Mouse (Mus musculus) limb, embryonic 12.5 days (tissue): ENCODE measurements around the gene Tmem208. TPM values are rescaled to one million over a fixed set of nuclear protein-coding genes. Genes with fewer than 3 reads are reported as not detected.

Source experiments
- ATAC-seq: fragments of 200-750 bp; cut with Nextera tagmentation; 2 replicates; pipeline ENCODE4 v1.8.0; 2017; ENCODE audit warnings: low read depth, moderate TSS enrichment; ENCODE audit not compliant: insufficient number of reproducible peaks, insufficient read depth, low FRiP score, low TSS enrichment
- H3K27ac ChIP-seq: fragments of 300-500 bp; sonication (generic); 2 replicates; pipeline ENCODE4 v1.5.1; 2016; ENCODE audit warnings: mild to moderate bottlenecking, moderate library complexity
- H3K27me3 ChIP-seq: fragments of 300-500 bp; sonication (generic); 2 replicates; pipeline ENCODE4 v1.6.1; 2016; ENCODE audit warnings: mild to moderate bottlenecking, moderate library complexity
- H3K36me3 ChIP-seq: fragments of 300-500 bp; sonication (generic); 2 replicates; pipeline ENCODE4 v1.6.1; 2016; ENCODE audit warnings: mild to moderate bottlenecking, moderate library complexity
- H3K4me1 ChIP-seq: fragments of 300-500 bp; sonication (generic); replicated peaks from 2 replicates; pipeline ENCODE4 v1.6.1; 2016
- H3K4me2 ChIP-seq: fragments of 300-500 bp; sonication (generic); 2 replicates; pipeline ENCODE4 v1.6.1; 2016; ENCODE audit warnings: mild to moderate bottlenecking, moderate library complexity
- H3K4me3 ChIP-seq: fragments of 300-500 bp; sonication (generic); replicated peaks from 2 replicates; pipeline ENCODE4 v1.5.1; 2016; ENCODE audit warnings: mild to moderate bottlenecking
- H3K9ac ChIP-seq: fragments of 300-500 bp; sonication (generic); replicated peaks from 2 replicates; pipeline ENCODE4 v1.6.1; 2016; ENCODE audit warnings: mild to moderate bottlenecking, moderate library complexity
- H3K9me3 ChIP-seq: fragments of 300-500 bp; sonication (generic); 2 replicates; pipeline ENCODE4 v1.6.1; 2016; ENCODE audit warnings: mild to moderate bottlenecking, moderate library complexity
- WGBS: fragments of 180-500 bp; shearing (Covaris S2); methylation state at CpG from one replicate; pipeline ENCODE4 v1.1.7; 2016; 5-methylcytosine and 5-hydroxymethylcytosine counted together
- polyA plus RNA-seq: library from polyadenylated mRNA; unstranded; fragments of >200 nt; fragmentation: Nextera tagmentation; extraction: Ambion mirVana; gene quantifications from 2 replicates; pipeline ENCODE4 v1.2.1, GENCODE M21; 2016

Gene Tmem208
- 95.6 and 109 TPM in 2 replicates for polyA plus RNA-seq

DNA sequence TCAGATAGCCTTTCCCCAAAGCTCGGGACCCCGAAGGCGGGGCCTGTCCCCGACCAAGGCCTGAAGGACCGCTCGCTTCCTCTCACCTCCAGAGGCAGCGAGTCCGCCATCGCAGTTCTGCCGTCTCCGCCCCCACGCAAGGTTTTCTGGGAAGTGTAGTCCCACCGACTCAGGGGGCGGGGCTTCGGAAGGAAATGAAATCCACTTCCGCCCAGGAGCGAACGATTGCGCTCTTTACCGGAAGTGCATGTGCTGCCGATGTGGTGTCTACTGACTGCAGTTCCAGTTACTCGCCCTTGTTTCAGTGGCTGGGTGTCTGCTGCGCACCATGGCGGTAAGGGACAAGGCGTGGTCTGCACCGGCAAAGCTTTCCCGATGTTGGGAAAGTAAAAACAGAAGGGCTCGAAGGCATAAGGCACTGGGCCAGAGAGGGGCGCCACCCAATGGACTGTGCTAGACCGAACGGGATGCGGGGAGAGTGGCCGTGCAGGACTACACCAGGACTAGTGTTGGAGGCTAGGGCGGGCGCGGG lies at the start of gene Tmem208, which contains the start of gene Lrrc29:
Gene Tmem208 (plus strand): TSS at position 214 of the 532 bp plus-strand sequence.
Gene Lrrc29 (minus strand): TSS at position 138 of the 532 bp plus-strand sequence.
- H3K9ac ChIP-seq, result peak within 1 kb of the TSS; percentile 82
- peak; percentile 90 for ATAC-seq
- no peaks in the 10 kb centered on the region for H3K9me3 ChIP-seq
- H3K4me3 ChIP-seq, result peak within 1 kb of the TSS; percentile 75
- under 1% methylated on average over 36 of the region's 36 CpGs for WGBS
- no peaks in the 10 kb centered on the region for H3K27me3 ChIP-seq
- H3K4me2 ChIP-seq, result peak within 1 kb of the TSS; percentile 76
- H3K36me3 ChIP-seq, result peaks cover 51% of the 10 kb centered on the region
- H3K4me1 ChIP-seq, result peaks cover 19% of the 10 kb centered on the region
- peak within 1 kb of the TSS; percentile 82 for H3K27ac ChIP-seq

DNA sequence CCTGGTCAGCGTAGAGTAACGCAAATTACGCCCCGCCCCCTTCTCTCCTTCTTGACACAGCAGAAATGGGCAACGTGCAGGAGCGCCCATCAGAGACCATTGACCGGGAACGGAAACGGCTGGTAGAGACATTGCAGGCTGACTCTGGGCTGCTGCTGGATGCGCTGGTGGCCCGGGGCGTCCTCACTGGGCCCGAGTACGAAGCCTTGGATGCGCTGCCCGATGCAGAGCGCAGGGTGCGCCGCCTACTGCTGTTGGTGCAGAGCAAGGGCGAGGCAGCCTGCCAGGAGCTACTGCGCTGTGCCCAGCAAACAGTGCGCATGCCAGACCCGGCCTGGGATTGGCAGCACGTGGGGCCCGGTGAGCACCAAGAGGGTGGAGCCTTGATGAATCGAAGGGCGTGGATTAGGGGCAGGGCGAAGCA lies 47.2 kb upstream of the Tmem208 start:
- H3K9me3 ChIP-seq, result no peaks in the 10 kb centered on the region
- H3K4me1 ChIP-seq, result peaks cover 24% of the 10 kb centered on the region
- ATAC-seq, result no peak
- H3K4me2 ChIP-seq, result peak overlapping the region; percentile 46
- H3K27me3 ChIP-seq, result peaks cover 81% of the 10 kb centered on the region
- H3K4me3 ChIP-seq, result peak overlapping the region; percentile 23
- no peak overlapping the region for H3K27ac ChIP-seq
- WGBS, result 4% methylated on average over 28 of the region's 28 CpGs
- peaks cover 28% of the 10 kb centered on the region for H3K36me3 ChIP-seq
- H3K9ac ChIP-seq, result 0 out of 2 replicates have a peak overlapping the region, but pooled peaks have one; percentile 34

DNA sequence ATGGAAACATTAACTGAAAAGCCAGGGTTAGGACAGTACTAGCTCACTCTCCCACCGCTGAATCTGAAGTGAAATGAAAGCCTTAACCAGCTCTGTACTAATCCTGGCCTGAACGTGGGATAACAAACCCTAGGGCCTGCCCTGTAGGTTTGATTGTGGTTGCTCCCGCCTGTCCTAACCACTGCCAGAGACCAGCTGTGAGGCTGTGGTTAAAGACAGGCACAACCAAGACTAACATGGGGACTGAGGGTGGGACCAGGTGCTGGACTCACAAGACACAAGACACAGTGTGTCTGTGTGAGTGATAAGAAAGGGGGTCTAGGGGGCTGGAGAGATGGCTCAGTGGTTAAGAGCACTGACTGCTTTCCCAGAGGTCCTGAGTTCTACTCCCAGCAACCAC lies 45.6 kb upstream of the Tmem208 start:
- WGBS, result 62% methylated on average over 3 of the region's 3 CpGs
- Histone ChIP-seq H3K4me2 (no peak overlapping the region), H3K4me3 (no peak overlapping the region), H3K4me1 (peaks cover 19% of the 10 kb centered on the region), H3K27ac (no peak overlapping the region), H3K9ac (no peak overlapping the region), H3K27me3 (peaks cover 70% of the 10 kb centered on the region), H3K36me3 (peaks cover 39% of the 10 kb centered on the region), H3K9me3 (no peaks in the 10 kb centered on the region)
- no peak for ATAC-seq

DNA sequence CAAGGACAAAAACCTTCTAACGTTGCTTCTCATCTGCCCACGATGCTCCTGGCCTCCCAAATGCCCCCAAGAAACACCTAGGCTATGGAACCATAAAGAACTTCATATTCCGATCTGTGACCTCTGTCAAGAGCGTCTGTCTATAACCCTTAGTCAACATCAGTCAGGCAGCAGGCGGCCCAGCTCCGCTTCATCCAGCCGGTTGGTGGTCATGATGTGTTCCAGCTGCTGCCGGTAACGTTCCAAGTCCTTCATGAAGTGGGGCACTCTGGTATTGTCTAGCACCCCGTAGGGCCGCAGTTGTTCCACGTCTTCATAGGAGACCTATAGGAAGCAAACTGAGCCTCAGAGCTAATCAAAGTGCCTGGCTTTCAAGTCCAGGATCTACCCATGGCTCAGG lies 44.3 kb upstream of the Tmem208 start:
- no peak overlapping the region for H3K9ac ChIP-seq
- peaks cover 44% of the 10 kb centered on the region for H3K36me3 ChIP-seq
- no peaks in the 10 kb centered on the region for H3K9me3 ChIP-seq
- H3K4me3 ChIP-seq, result no peak overlapping the region
- peaks cover 8% of the 10 kb centered on the region for H3K4me1 ChIP-seq
- H3K4me2 ChIP-seq, result no peak overlapping the region
- peaks cover 58% of the 10 kb centered on the region for H3K27me3 ChIP-seq
- no peak overlapping the region for H3K27ac ChIP-seq
- ATAC-seq, result no peak
- WGBS, result 88% methylated on average over 12 of the region's 12 CpGs

DNA sequence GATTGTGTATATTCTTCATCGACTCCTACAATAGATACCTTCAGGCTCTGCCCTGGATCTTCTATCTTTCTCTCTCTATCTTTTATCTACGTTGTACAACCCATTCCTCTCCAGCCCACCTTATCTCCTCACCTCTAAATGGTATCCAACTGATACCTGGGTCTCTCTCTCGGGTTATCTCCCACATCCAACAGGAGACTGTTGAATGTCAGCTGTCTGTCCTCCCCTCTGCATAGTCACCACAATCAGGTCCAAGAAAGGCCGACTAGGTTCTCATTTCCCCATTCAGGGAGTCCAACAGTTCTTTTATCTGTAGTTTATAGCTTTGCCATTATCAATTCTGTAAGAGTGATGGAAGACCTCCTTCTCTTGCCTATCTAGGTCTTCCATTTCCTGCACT lies 43.9 kb upstream of the Tmem208 start:
- no peak overlapping the region for H3K4me2 ChIP-seq

DNA sequence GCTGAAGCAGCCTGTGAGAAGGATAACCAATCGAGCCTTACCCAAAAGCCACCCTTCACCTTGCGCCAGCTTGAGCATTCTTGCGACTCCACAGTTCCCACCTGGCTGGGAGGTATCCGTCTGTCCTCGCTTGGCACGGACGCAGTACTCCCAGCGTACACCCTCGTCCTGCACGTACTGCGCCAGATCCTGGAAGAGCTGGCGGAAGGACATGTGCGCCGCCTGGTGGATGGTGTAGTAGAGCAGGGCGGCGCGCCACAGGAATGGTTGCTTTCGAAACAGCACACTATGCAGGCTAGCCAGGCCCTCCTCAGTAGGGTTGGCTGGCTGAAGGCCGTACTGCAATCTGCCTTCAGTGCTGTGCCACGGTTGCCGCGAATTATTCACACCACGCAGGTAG lies 43.1 kb upstream of the Tmem208 start:
- H3K4me1 ChIP-seq, result peaks cover 10% of the 10 kb centered on the region
- no peaks in the 10 kb centered on the region for H3K9me3 ChIP-seq
- WGBS, result 17% methylated on average over 23 of the region's 23 CpGs
- peaks cover 45% of the 10 kb centered on the region for H3K27me3 ChIP-seq
- H3K36me3 ChIP-seq, result peaks cover 46% of the 10 kb centered on the region
- H3K4me3 ChIP-seq, result no peak overlapping the region
- ATAC-seq, result peak; percentile 37; the same call in 1 of the 2 replicates
- H3K27ac ChIP-seq, result no peak overlapping the region
- H3K4me2 ChIP-seq, result no peak overlapping the region
- H3K9ac ChIP-seq, result no peak overlapping the region

More for the DNA sequence above, 43.9 kb upstream of the Tmem208 start:
- Histone ChIP-seq H3K9ac (no peak overlapping the region), H3K27ac (no peak overlapping the region), H3K9me3 (no peaks in the 10 kb centered on the region), H3K4me1 (peaks cover 8% of the 10 kb centered on the region), H3K27me3 (peaks cover 54% of the 10 kb centered on the region), H3K36me3 (peaks cover 46% of the 10 kb centered on the region), H3K4me3 (no peak overlapping the region)
- no peak for ATAC-seq
- 89% methylated on average over 4 of the region's 4 CpGs for WGBS

DNA sequence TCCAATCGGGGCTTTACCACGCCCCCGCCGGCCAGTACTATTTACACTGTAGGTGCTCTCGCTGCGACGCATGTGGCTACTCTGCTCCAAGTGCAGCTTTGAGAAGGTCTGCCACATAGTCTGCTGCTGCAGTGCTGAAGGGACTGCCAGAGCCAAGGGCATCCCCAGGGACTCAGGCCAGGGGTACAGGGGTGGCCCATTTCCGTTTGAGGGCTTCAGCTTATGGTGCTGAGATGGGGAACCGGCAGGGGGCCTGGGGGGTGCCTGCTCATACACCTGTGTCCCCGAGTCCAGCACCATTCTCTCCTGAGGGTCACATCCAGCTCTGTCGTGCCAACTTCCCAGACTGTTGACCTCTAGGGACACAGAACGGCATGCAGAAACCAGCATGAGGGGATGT lies 40.6 kb upstream of the Tmem208 start:
- no peak overlapping the region for H3K27ac ChIP-seq
- no peaks in the 10 kb centered on the region for H3K9me3 ChIP-seq
- peaks cover 23% of the 10 kb centered on the region for H3K4me1 ChIP-seq
- H3K4me3 ChIP-seq, result no peak overlapping the region
- no peak overlapping the region for H3K4me2 ChIP-seq
- H3K36me3 ChIP-seq, result peaks cover 39% of the 10 kb centered on the region
- no peak for ATAC-seq
- H3K27me3 ChIP-seq, result peaks cover 30% of the 10 kb centered on the region
- H3K9ac ChIP-seq, result no peak overlapping the region
- WGBS, result 46% methylated on average over 12 of the region's 12 CpGs

DNA sequence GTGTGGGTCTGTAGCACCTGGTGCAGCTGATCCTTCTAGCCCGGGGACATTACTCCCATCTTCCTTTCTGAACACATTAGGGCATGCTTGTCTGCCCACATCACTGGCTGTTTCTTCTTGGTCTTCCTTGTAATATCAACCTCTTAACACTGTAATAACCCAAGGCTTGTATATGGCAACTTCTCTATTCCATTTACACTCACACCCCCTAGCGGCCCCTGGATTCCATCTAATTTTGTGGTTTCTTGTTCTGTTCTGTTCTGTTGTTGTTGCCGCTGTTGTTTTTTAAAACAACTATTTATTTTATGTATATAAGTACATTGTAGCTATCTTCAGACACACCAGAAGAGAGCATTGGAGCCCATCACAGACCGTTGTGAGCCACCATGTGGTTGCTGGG lies 39.2 kb upstream of the Tmem208 start:
- no peak overlapping the region for H3K27ac ChIP-seq
- H3K4me3 ChIP-seq, result no peak overlapping the region
- ATAC-seq, result no peak
- no peaks in the 10 kb centered on the region for H3K9me3 ChIP-seq
- peaks cover 26% of the 10 kb centered on the region for H3K4me1 ChIP-seq
- no peak overlapping the region for H3K4me2 ChIP-seq
- peaks cover 25% of the 10 kb centered on the region for H3K27me3 ChIP-seq
- no peak overlapping the region for H3K9ac ChIP-seq
- H3K36me3 ChIP-seq, result peaks cover 32% of the 10 kb centered on the region
- 86% methylated on average over 4 of the region's 4 CpGs for WGBS

DNA sequence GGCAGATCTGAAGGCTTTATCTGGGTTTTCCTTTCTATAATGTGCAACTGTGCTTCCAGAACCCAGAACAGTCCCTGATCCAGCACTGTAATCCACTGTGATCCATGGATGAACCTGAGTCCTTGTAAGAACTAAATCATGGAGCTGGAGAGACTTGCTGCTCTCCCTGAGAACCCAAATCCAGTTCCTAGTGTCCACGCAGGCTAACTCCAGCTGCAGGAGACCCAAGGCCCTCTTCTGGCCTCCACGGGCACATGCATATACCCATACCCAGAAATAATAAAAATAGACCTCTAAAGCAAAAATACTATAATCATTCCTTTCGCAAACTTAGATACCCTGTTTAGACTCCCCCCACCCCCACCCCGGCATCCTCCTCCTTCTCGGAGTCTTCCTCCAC lies 37.9 kb upstream of the Tmem208 start:
- Histone ChIP-seq H3K9me3 (no peaks in the 10 kb centered on the region), H3K27me3 (peaks cover 23% of the 10 kb centered on the region), H3K4me2 (peak overlapping the region; percentile 83), H3K27ac (no peak overlapping the region), H3K4me3 (0 out of 2 replicates have a peak overlapping the region, but pooled peaks have one; percentile 50), H3K36me3 (peaks cover 19% of the 10 kb centered on the region), H3K9ac (no peak overlapping the region), H3K4me1 (peaks cover 26% of the 10 kb centered on the region)
- 85% methylated on average over 5 of the region's 5 CpGs for WGBS
- ATAC-seq, result no peak

DNA sequence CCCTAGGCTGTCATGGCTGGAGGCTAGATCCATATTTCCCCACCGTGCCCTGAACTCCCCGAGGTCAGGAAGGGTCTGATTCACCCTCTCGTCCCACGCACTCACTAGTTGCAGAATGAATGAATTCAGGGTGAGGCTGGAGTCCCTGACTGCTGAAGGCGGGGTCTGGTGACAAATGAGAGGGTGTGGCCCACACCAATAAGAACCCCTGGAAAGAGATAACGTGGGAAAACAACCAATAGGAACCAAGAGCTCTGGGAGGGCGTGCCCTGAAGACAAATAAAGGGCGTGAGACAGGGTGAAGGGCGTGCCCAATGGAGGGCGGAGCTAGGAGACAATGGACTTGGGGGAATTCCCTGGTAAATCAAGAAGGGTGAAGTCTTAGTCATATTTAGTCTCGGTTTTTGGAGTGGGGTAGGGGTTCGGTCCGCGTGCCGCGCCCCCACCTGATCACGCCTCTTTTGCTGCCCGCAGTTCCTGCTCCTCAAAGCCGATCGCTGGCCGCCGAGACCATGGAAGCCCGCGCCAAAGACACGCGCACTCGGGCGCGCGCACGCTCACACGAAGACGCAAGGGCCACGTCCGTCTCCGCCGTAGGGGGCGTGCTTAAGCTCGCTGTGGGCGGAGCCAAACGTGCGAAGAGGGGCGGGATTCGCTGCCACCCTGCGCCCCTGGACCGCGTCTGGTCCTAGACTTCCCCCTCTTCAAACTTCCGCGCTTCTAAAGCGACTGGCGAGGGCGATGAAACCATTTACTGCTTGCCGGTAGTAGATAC lies 37.0 kb upstream of the Tmem208 start:
- Histone ChIP-seq H3K9ac (peak overlapping the region; percentile 56), H3K9me3 (no peaks in the 10 kb centered on the region), H3K4me3 (peak overlapping the region; percentile 50), H3K36me3 (peaks cover 17% of the 10 kb centered on the region), H3K27ac (peak overlapping the region; percentile 58), H3K4me1 (peaks cover 26% of the 10 kb centered on the region), H3K27me3 (peaks cover 27% of the 10 kb centered on the region), H3K4me2 (peak overlapping the region; percentile 83)
- peak; percentile 86 for ATAC-seq
- WGBS, result 1% methylated on average over 53 of the region's 53 CpGs

DNA sequence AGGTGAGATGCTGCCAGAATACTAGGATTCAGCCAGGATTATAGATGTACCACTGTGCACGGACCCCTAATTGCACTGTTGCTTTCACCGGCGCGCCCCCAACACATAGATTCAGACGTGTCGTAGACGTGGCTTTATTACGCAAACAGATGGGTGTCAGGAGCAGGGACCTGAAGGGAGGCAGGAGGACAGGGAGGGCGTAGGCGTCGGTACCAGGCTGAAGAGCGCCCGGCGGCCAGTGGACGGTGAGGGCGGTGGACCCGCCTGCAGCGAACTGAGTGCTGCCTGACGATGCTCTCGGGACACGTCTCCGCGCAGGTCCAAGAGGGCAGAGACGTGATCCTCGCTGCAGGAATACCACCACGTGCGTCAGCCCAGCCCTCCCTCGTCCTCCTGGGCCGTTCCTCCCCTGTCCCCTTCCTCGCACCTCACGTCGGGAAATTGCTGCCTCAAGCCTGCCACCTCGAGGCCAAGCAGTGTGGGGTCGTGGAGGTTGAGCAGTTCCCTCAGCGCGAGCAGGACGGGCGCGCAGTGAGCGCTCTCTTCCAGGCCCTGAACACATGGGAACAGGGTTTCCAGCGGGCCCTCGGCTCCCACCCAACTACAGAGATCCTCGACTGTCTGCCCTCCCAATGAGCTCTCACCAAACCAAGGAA lies 36.2 kb upstream of the Tmem208 start, which contains the start of gene 4931428F04Rik:
Gene 4931428F04Rik (minus strand): TSS at position 60 of the 656 bp plus-strand sequence.
- Histone ChIP-seq H3K4me2 (peak within 1 kb of the TSS; percentile 83), H3K9ac (peak within 1 kb of the TSS; percentile 56), H3K4me3 (peak within 1 kb of the TSS; percentile 50), H3K27ac (peak within 1 kb of the TSS; percentile 58), H3K27me3 (peaks cover 22% of the 10 kb centered on the region), H3K4me1 (peaks cover 26% of the 10 kb centered on the region), H3K9me3 (no peaks in the 10 kb centered on the region), H3K36me3 (peaks cover 12% of the 10 kb centered on the region)
- peak; percentile 23 for ATAC-seq
- 2% methylated on average over 43 of the region's 43 CpGs for WGBS
